Mouse (Mus musculus): Measurements from ENCODE around the gene Cers2. TPM values are rescaled to one million over a fixed set of nuclear protein-coding genes. Genes with fewer than 3 reads are reported as not detected.
"Not testable (repeated sequence)": the region's sequence is repeated elsewhere in the genome, so short reads cannot be mapped to it uniquely, and the experiment has no call there.

The Cers2 gene
- polyA plus RNA-seq, 1 experiment from 2014 or later = 128 TPM

DNA sequence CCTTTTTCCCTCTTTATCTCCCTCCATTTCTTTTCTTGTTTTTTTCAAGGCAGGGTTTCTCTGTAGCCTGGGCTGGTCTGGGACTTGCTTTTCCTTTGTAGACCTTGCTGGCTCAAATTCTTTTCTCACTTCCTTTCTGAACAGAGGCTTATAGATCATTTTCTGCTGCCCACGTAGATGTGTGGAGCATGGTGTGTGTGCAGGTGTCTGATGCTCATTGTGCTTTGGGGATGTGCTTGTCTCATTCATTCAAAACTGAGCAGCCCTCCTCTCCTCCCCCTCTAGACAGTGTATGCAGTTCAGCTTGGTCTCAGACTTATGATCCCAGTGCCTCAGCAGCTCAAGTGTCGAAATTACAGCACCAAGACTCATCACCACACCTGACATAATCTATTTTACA, 4.5 kb downstream of the Cers2 start:
- H3K27ac ChIP-seq (replicated peaks) = peak overlapping the region; percentile 84
- no peak for ATAC-seq (ENCODE audit: extremely low read depth, insufficient number of reproducible peaks, low FRiP score, low TSS enrichment)
- H3K4me2 ChIP-seq = peak overlapping the region; percentile 88
- WGBS = 40% methylated on average over 2 of the region's 2 CpGs
- no peaks in the 10 kb centered on the region for H3K9me3 ChIP-seq
- H3K4me3 ChIP-seq = peak overlapping the region; percentile 4; the same call in 1 of the 2 replicates
- peaks cover 49% of the 10 kb centered on the region for H3K4me1 ChIP-seq
- peaks cover 47% of the 10 kb centered on the region for H3K36me3 ChIP-seq
- H3K9ac ChIP-seq = peak overlapping the region; percentile 68
- no peaks in the 10 kb centered on the region for H3K27me3 ChIP-seq (replicated peaks)

- no peak overlapping the region for H3K4me3 ChIP-seq
- H3K27me3 ChIP-seq (replicated peaks) = no peaks in the 10 kb centered on the region
- H3K9me3 ChIP-seq = no peaks in the 10 kb centered on the region
- H3K9ac ChIP-seq = 0 out of 2 replicates have a peak overlapping the region, but pooled peaks have one; percentile 68
- ATAC-seq (ENCODE audit: extremely low read depth, insufficient number of reproducible peaks, low FRiP score, low TSS enrichment) = no peak
- no peak overlapping the region for H3K4me2 ChIP-seq
- H3K27ac ChIP-seq (replicated peaks) = no peak overlapping the region; the same call in 1 of the 2 replicates
- H3K4me1 ChIP-seq = peaks cover 44% of the 10 kb centered on the region
- 76% methylated on average over 12 of the region's 12 CpGs for WGBS
- H3K36me3 ChIP-seq = peaks cover 56% of the 10 kb centered on the region
Observed at GRCm38 (mm10) chr3:95319701-95320625, 5.4 kb downstream of the Cers2 start.

DNA sequence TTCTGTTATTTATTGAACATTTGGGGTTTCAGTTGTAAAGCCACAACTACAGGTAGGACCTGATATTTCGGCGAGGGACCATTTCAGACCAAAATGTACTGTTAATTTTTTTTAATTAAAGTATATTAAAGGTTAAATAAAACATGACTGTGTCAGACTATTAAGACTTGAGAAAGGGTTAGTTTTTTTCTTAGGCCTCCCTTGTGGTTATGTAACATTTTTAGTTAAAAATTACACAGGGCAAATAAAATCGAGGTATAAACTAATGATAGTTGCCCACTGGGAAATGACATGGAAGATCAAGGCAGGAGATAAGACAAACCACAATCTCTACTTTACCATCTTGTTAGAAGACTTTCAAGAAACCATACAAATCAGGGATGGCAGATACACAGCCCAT, 8.8 kb downstream of the Cers2 start:
- H3K36me3 ChIP-seq = peaks cover 91% of the 10 kb centered on the region
- 86% methylated on average over 3 of the region's 3 CpGs for WGBS
- H3K4me2 ChIP-seq = no peak overlapping the region
- no peak overlapping the region for H3K27ac ChIP-seq (replicated peaks)
- no peaks in the 10 kb centered on the region for H3K9me3 ChIP-seq
- no peaks in the 10 kb centered on the region for H3K27me3 ChIP-seq (replicated peaks)
- H3K9ac ChIP-seq = no peak overlapping the region
- no peak overlapping the region for H3K4me3 ChIP-seq
- ATAC-seq (ENCODE audit: extremely low read depth, insufficient number of reproducible peaks, low FRiP score, low TSS enrichment) = no peak
- peaks cover 19% of the 10 kb centered on the region for H3K4me1 ChIP-seq

GRCm38 (mm10) chr3:95324454-95325144, 10.0 kb downstream of the Cers2 start:
- Histone ChIP-seq H3K36me3 (peaks cover 99% of the 10 kb centered on the region), H3K9ac (no peak overlapping the region), H3K4me1 (peaks cover 7% of the 10 kb centered on the region), H3K27ac (replicated peaks) (no peak overlapping the region), H3K4me3 (no peak overlapping the region), H3K9me3 (no peaks in the 10 kb centered on the region), H3K4me2 (no peak overlapping the region), H3K27me3 (replicated peaks) (no peaks in the 10 kb centered on the region)
- WGBS = 91% methylated on average over 6 of the region's 6 CpGs
- no peak for ATAC-seq (ENCODE audit: extremely low read depth, insufficient number of reproducible peaks, low FRiP score, low TSS enrichment)

- no peak overlapping the region for H3K27ac ChIP-seq (replicated peaks)
- H3K4me1 ChIP-seq = no peaks in the 10 kb centered on the region
- no peaks in the 10 kb centered on the region for H3K9me3 ChIP-seq
- no peak overlapping the region for H3K4me3 ChIP-seq
- H3K9ac ChIP-seq = no peak overlapping the region
- H3K36me3 ChIP-seq = peaks cover 98% of the 10 kb centered on the region
- WGBS = 80% methylated on average over 1 of the region's 1 CpGs
- H3K4me2 ChIP-seq = no peak overlapping the region
- no peaks in the 10 kb centered on the region for H3K27me3 ChIP-seq (replicated peaks)
- ATAC-seq (ENCODE audit: extremely low read depth, insufficient number of reproducible peaks, low FRiP score, low TSS enrichment) = no peak
Observed at GRCm38 (mm10) chr3:95328803-95329404, 14.3 kb downstream of the Cers2 start.

DNA sequence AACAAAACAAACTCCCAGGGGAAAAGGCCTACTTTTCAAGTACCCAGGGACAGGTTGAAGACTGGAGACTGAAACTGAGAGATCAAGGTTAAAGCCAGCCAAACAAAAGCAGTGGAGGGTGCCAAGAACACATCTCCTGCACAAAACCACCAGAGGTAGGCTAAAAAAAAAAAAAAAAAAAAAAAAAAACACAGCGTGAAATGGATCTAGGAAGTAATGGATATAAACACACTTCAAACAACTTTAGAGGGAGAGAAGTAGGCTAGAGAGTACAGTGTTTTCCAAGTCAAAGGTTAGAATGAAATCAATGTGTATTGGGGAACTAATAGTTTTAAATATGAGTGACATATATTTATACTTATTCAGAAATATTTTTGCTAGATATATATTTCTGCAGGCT, 16.9 kb downstream of the Cers2 start:
- WGBS = 60% methylated on average over 1 of the region's 1 CpGs
- Histone ChIP-seq H3K4me3 (no peak overlapping the region), H3K4me2 (no peak overlapping the region), H3K9ac (no peak overlapping the region), H3K27ac (replicated peaks) (no peak overlapping the region), H3K27me3 (replicated peaks) (no peaks in the 10 kb centered on the region), H3K9me3 (no peaks in the 10 kb centered on the region), H3K4me1 (no peaks in the 10 kb centered on the region), H3K36me3 (peaks cover 98% of the 10 kb centered on the region)
- ATAC-seq (ENCODE audit: extremely low read depth, insufficient number of reproducible peaks, low FRiP score, low TSS enrichment) = no peak

- 88% methylated on average over 4 of the region's 4 CpGs for WGBS
- H3K27ac ChIP-seq (replicated peaks) = no peak overlapping the region
- no peaks in the 10 kb centered on the region for H3K4me1 ChIP-seq
- H3K9ac ChIP-seq = no peak overlapping the region
- H3K4me2 ChIP-seq = no peak overlapping the region
- H3K9me3 ChIP-seq = no peaks in the 10 kb centered on the region
- H3K27me3 ChIP-seq (replicated peaks) = no peaks in the 10 kb centered on the region
- no peak overlapping the region for H3K4me3 ChIP-seq
- peaks cover 100% of the 10 kb centered on the region for H3K36me3 ChIP-seq
- no peak for ATAC-seq (ENCODE audit: extremely low read depth, insufficient number of reproducible peaks, low FRiP score, low TSS enrichment)
Observed at GRCm38 (mm10) chr3:95337345-95337744, 22.8 kb downstream of the Cers2 start.

DNA sequence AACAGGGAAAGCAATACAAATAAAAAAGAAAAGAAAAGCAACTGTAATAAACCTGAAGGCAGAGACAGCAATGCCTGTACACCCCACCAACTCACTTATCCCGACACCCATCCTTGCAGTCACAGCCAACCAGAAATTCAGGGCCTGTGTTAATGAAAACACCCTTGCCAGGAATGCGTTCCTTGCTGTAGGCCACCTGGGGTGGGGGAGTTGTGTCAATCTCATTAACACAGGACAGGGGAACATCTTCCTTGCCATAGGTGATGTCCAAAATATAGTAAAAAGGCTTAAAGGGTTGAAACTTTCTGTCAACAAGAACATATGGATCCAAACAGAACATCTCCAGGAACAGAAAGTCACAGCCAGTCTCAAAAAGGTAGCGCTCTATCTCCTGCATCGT, 23.7 kb downstream of the Cers2 start:
- Histone ChIP-seq H3K9me3 (no peaks in the 10 kb centered on the region), H3K36me3 (peaks cover 100% of the 10 kb centered on the region), H3K27me3 (replicated peaks) (no peaks in the 10 kb centered on the region), H3K4me2 (no peak overlapping the region), H3K9ac (no peak overlapping the region), H3K27ac (replicated peaks) (no peak overlapping the region), H3K4me3 (no peak overlapping the region), H3K4me1 (no peaks in the 10 kb centered on the region)
- ATAC-seq (ENCODE audit: extremely low read depth, insufficient number of reproducible peaks, low FRiP score, low TSS enrichment) = no peak
- 91% methylated on average over 4 of the region's 4 CpGs for WGBS

DNA sequence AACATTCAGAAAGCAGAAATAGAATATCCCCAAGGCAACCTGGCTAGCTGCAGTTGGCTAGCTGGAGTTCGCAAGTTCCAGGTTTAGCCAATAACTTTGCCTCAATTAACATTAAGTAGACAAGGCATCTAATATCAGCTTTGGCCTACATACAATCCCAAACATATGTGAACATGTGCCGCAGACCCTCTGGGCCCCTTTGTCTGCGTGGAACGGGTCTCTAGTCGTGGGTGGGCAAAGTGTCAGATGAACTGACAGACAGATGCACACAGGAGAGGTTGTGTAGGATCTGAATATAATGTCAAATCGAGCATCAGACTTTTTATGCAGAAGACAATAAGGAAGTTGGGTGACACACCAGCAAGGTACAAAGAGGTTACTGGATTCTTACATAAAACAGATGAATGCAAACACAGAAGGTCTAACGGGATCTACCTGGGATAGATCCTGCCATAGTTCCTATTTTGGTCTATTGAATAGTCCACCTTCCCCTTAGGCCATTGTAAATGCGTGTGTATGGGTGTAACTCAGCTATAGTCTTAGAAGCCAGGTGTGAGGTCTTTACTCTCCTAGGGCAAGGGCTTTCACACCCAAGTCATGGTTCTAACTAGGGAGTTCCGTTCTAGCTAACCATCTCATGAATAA, 28.9 kb downstream of the Cers2 start:
- 93% methylated on average over 9 of the region's 9 CpGs for WGBS
- not testable (repeated sequence) for H3K9ac ChIP-seq; H3K4me2 ChIP-seq; ATAC-seq (ENCODE audit: extremely low read depth, insufficient number of reproducible peaks, low FRiP score, low TSS enrichment); H3K4me3 ChIP-seq; H3K9me3 ChIP-seq; H3K27ac ChIP-seq (replicated peaks); H3K4me1 ChIP-seq; H3K27me3 ChIP-seq (replicated peaks)
- peaks cover 94% of the 10 kb centered on the region for H3K36me3 ChIP-seq

- peaks cover 93% of the 10 kb centered on the region for H3K36me3 ChIP-seq
- H3K4me2 ChIP-seq = no peak overlapping the region
- H3K27ac ChIP-seq (replicated peaks) = no peak overlapping the region
- ATAC-seq (ENCODE audit: extremely low read depth, insufficient number of reproducible peaks, low FRiP score, low TSS enrichment) = no peak
- no peaks in the 10 kb centered on the region for H3K4me1 ChIP-seq
- 90% methylated on average over 7 of the region's 7 CpGs for WGBS
- H3K9ac ChIP-seq = no peak overlapping the region
- H3K4me3 ChIP-seq = no peak overlapping the region
- H3K9me3 ChIP-seq = no peaks in the 10 kb centered on the region; the same call in 1 of the 2 replicates
- H3K27me3 ChIP-seq (replicated peaks) = no peaks in the 10 kb centered on the region
Observed at GRCm38 (mm10) chr3:95346454-95346853, 31.9 kb downstream of the Cers2 start.

DNA sequence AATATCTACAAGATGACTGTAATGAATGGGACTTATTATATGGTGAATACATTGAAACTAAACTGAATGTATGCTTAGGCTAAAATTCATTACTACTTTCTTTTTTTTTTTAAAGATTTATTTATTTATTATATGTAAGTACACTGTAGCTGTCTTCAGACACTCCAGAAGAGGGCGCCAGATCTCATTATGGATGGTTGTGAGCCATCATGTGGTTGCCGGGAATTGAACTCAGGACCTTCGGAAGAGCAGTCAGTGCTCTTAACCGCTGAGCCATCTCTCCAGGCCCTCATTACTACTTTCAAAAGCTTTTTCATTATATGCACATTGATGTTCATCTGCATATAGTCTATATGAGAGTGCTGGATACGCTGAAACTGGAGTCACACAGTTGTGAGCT, 33.8 kb downstream of the Cers2 start:
- not testable (repeated sequence) for H3K4me2 ChIP-seq; H3K4me1 ChIP-seq; ATAC-seq (ENCODE audit: extremely low read depth, insufficient number of reproducible peaks, low FRiP score, low TSS enrichment); H3K27ac ChIP-seq (replicated peaks); H3K9ac ChIP-seq; H3K27me3 ChIP-seq (replicated peaks); H3K4me3 ChIP-seq; H3K9me3 ChIP-seq
- peaks cover 92% of the 10 kb centered on the region for H3K36me3 ChIP-seq
- WGBS = 94% methylated on average over 5 of the region's 5 CpGs
